Mouse (Mus musculus) liver, adult 2 months (tissue): ENCODE measurements around the gene Sfrp2.

Source experiments
- CTCF ChIP-seq: fragments of 200-500 bp; IDR thresholded peaks from 2 replicates; pipeline ENCODE4 v1.5.1; 2011; ENCODE audit warnings: low read depth, low read length, control low read depth
- POLR2A ChIP-seq: fragments of 200-500 bp; IDR thresholded peaks from 2 replicates; pipeline ENCODE4 v1.6.1; 2011; ENCODE audit warnings: low read length, control low read depth; ENCODE audit not compliant: insufficient read depth; ENCODE audit errors: extremely low read depth

GRCm38 (mm10) chr3:83751625-83752024 lies 14.5 kb upstream of the Sfrp2 start:
- TF ChIP-seq CTCF, result no peak
- no peak for TF ChIP-seq POLR2A
